Mouse (Mus musculus) hindbrain, embryonic 11.5 days (tissue): ENCODE data around the gene Gnai2. TPM values are rescaled to one million over a fixed set of nuclear protein-coding genes. Genes with fewer than 3 reads are reported as not detected.

Source experiments
- ATAC-seq: fragments of 200-750 bp; cut with Nextera tagmentation; 2 replicates; pipeline ENCODE4 v1.8.0; 2017; ENCODE audit warnings: mild to moderate bottlenecking, moderate TSS enrichment, moderate library complexity; ENCODE audit not compliant: low FRiP score
- DNase-seq: peaks from one replicate; pipeline ENCODE4 v3.0.0-alpha.2; 2015; ENCODE audit warnings: low spot score
- H3K27ac ChIP-seq: fragments of 300-500 bp; sonication (generic); 2 replicates; pipeline ENCODE4 v1.5.1; 2014; ENCODE audit warnings: mild to moderate bottlenecking, low read depth, low read length
- H3K27me3 ChIP-seq: fragments of 300-500 bp; sonication (generic); 2 replicates; pipeline ENCODE4 v1.6.1; 2014; ENCODE audit warnings: mild to moderate bottlenecking, low read length, moderate library complexity, mixed read lengths; ENCODE audit not compliant: control insufficient read depth, insufficient read depth
- H3K36me3 ChIP-seq: fragments of 300-500 bp; sonication (generic); 2 replicates; pipeline ENCODE4 v1.6.1; 2014; ENCODE audit warnings: mild to moderate bottlenecking, low read length, moderate library complexity, mixed read lengths; ENCODE audit not compliant: control insufficient read depth, insufficient read depth
- H3K4me1 ChIP-seq: fragments of 300-500 bp; sonication (generic); replicated peaks from 2 replicates; pipeline ENCODE4 v1.6.1; 2014; ENCODE audit warnings: low read length, mixed read lengths; ENCODE audit not compliant: control insufficient read depth, insufficient read depth
- H3K4me2 ChIP-seq: fragments of 300-500 bp; sonication (generic); replicated peaks from 2 replicates; pipeline ENCODE4 v1.6.1; 2014; ENCODE audit warnings: mild to moderate bottlenecking, low read depth, low read length
- H3K4me3 ChIP-seq: fragments of 300-500 bp; sonication (generic); 2 replicates; pipeline ENCODE4 v1.5.1; 2014; ENCODE audit warnings: low read depth, low read length
- H3K9ac ChIP-seq: fragments of 300-500 bp; sonication (generic); 2 replicates; pipeline ENCODE4 v1.6.1; 2014; ENCODE audit warnings: low read depth, low read length
- H3K9me3 ChIP-seq: fragments of 300-500 bp; sonication (generic); 2 replicates; pipeline ENCODE4 v1.6.1; 2016; ENCODE audit warnings: low read length; ENCODE audit not compliant: control insufficient read depth
- WGBS: fragments of 180-500 bp; shearing (Covaris S2); extraction: QIAGEN DNeasy Blood & Tissue Kit; methylation state at CpG from one replicate; pipeline ENCODE4 v1.1.7; 2014; 5-methylcytosine and 5-hydroxymethylcytosine counted together
- polyA plus RNA-seq: library from polyadenylated mRNA; unstranded; fragments of >200 nt; fragmentation: Nextera tagmentation; extraction: Ambion mirVana; gene quantifications from 2 replicates; pipeline ENCODE4 v1.2.1, GENCODE M21; 2014

Gnai2 gene
- polyA plus RNA-seq, 1 experiment from 2014 or later: 529 TPM

DNA sequence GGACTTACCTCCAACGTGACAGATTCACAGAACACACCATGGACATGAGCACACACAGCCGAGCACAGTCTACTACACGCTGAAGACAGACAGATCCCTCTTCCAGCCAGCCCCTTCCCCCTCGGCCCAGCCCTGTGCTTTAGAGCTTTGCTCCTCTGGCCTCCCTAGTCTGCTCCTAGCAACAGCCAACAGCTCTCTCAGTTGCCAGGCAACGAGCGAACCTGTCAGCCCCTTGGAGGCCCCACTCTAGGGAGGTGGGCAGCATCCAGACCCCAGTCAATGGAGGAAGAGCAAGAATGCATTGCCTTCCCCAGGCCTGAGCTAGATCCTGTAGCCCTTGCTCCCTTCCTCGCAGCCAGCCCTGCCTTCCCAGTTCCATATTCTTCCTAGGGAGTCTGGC, 1.9 kb upstream of the Gnai2 start:
- WGBS: 19% methylated on average over 7 of the region's 7 CpGs
- Histone ChIP-seq H3K9me3 (no peaks in the 10 kb centered on the region), H3K36me3 (no peaks in the 10 kb centered on the region), H3K4me1 (peaks cover 10% of the 10 kb centered on the region), H3K27me3 (no peaks in the 10 kb centered on the region), H3K4me2 (0 out of 2 replicates have a peak overlapping the region, but pooled peaks have one; percentile 1), H3K9ac (peak overlapping the region; percentile 3; the same call in 1 of the 2 replicates), H3K27ac (peak overlapping the region; percentile 81), H3K4me3 (no peak overlapping the region)
- ATAC-seq (peak; percentile 53), DNase-seq (peak; percentile 85)

DNA sequence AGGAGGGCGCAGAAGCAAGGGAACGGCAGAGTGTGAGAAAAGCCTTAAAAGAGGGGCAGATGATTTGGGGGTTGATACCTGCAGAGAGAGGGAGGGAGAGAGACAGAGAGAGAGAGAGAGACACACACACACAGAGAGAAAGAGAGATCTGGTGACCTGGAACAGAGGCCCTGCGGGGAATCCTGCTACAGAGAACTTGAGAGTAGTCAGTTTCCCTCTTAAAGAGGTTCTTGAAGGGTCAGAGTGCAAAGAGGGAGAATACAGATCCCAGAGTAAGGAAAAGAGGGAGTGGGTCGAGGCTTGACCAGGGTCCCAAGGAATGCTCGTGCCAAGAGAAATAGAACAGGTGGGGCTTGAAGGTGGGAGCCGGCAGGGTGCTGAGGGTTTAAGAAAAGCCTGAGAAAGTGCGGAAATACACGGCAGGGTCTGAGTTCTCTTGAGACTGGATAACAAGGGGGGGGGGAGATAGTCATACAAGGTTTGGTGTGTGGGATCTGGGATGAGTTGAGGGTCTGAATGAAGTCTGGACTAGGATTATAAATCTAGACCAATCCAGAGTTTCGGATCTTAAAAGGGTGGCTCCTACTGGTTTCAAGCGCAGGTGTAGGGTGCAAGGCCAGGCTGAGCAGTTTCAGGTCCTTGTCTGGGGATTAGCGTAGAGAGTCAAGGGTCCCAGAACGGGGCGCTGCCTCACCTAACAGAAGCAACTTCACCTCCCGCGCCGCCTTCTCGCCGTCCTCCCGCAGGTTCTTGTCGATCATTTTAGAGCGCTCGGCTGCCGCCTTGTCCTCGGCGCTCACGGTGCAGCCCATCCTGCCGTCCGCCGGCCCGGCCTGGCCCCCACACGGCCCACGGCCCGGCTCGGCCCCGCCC, 525 bp downstream of the Gnai2 start:
- no peak for ATAC-seq
- peak overlapping the region; percentile 91 for H3K4me3 ChIP-seq
- DNase-seq: peak; percentile 47

DNA sequence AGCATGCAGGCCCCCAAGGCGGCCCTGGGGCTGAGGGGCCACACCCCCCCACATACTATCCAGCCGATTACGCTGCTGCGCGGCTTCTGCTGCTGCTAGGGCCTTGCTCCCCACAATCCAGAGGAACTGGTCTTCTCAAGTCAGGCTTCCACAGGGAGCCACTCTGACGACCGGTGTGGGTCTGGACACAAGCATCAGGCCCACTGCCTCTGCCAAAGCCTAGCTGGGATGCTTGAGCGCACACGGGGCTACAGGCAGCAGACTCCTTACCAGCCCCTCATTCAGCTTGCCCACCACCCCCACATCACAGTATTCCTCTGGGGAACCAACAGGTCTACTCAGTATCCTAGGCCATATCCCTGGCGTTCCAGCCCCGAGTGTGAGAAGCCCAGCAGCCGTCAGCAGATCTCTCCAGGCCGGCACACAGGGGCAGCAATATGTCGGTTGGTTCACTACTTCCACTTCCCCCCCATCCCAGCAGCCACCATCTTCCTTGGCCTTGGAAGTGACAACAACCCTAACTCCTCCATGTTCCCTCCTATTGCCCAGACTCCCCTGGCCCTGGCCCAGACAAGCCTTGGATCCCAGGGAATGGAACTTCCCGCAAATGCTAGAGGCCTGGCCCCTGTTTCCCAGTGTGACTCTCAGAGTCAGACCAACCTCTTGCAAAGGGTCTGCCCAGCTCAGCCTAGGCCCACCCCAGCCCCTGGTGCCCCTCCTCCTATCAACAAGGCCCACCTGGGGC, 1.3 kb downstream of the Gnai2 start:
- no peak for ATAC-seq
- peaks cover 38% of the 10 kb centered on the region for H3K4me1 ChIP-seq
- H3K36me3 ChIP-seq: no peaks in the 10 kb centered on the region
- H3K27me3 ChIP-seq: no peaks in the 10 kb centered on the region
- peak; percentile 55 for DNase-seq
- H3K9ac ChIP-seq: peak overlapping the region; percentile 94
- peak overlapping the region; percentile 91 for H3K4me3 ChIP-seq
- H3K4me2 ChIP-seq: peak overlapping the region; percentile 87
- peak overlapping the region; percentile 99 for H3K27ac ChIP-seq
- no peaks in the 10 kb centered on the region for H3K9me3 ChIP-seq
- WGBS: 0% methylated on average over 15 of the region's 15 CpGs

More for the DNA sequence above, 525 bp downstream of the Gnai2 start:
- Histone ChIP-seq H3K4me1 (peaks cover 30% of the 10 kb centered on the region), H3K36me3 (no peaks in the 10 kb centered on the region), H3K9ac (peak overlapping the region; percentile 94), H3K27me3 (no peaks in the 10 kb centered on the region), H3K9me3 (no peaks in the 10 kb centered on the region), H3K27ac (peak overlapping the region; percentile 99), H3K4me2 (peak overlapping the region; percentile 87)
- under 1% methylated on average over 35 of the region's 35 CpGs for WGBS

DNA sequence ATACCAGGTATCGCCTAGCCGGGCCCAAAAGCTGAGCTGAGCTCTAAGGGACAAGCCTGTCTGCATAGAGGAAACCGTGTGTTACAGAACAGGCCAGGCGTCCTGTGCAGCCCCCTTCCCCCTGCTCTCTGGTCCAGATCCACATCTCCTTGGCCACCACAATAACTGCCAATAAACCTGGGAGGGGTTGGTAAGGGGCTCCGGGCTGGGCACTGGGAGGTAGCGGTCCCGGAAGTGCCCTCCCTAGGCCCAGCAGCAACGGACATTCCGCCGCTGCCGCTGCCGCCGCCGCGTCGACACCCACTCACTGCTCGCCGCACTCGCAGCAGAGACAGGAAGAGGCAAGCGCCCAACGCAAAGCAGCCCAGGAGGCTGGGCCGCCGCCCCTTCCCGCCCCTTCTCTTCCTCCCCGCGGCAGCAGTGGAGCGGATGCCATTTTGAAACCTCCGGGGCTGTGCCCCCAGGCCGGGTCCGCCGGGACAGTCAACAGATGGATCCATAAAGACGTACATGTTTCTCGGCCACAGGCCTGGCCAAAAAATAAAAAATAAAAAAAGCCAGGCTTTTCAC, 2.0 kb downstream of the Gnai2 start:
- peak overlapping the region; percentile 99 for H3K27ac ChIP-seq
- peaks cover 45% of the 10 kb centered on the region for H3K4me1 ChIP-seq
- DNase-seq (peak; percentile 75), ATAC-seq (no peak)
- WGBS: 2% methylated on average over 27 of the region's 33 CpGs
- peak overlapping the region; percentile 87 for H3K4me2 ChIP-seq
- no peaks in the 10 kb centered on the region for H3K9me3 ChIP-seq
- peak overlapping the region; percentile 91 for H3K4me3 ChIP-seq
- H3K27me3 ChIP-seq: no peaks in the 10 kb centered on the region
- peak overlapping the region; percentile 94 for H3K9ac ChIP-seq
- no peaks in the 10 kb centered on the region for H3K36me3 ChIP-seq

DNA sequence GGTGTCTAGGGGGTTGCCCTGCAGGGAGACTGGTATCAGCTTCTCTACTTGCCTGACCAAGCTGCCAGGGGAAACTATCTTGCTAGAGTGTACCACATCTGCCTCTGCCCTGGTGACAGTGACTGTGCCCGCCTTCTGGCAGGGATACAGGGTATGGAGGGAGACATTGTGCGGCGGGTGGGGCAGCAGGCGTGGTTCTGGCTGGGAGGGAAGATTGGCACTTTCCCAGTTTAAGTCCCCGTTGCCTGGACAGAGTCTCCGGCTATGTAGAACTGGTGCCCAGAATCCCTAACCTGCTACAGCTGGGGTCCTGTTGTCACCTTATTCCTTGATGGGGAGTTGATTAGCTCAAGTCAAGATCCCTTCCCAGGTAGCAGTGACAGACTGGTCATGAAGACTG, 2.7 kb downstream of the Gnai2 start:
- Histone ChIP-seq H3K27me3 (no peaks in the 10 kb centered on the region), H3K4me2 (peak overlapping the region; percentile 87), H3K4me1 (peaks cover 52% of the 10 kb centered on the region), H3K36me3 (no peaks in the 10 kb centered on the region), H3K9me3 (no peaks in the 10 kb centered on the region), H3K9ac (peak overlapping the region; percentile 94), H3K27ac (peak overlapping the region; percentile 99), H3K4me3 (peak overlapping the region; percentile 91)
- ATAC-seq (no peak), DNase-seq (no peak)
- 56% methylated on average over 6 of the region's 6 CpGs for WGBS

DNA sequence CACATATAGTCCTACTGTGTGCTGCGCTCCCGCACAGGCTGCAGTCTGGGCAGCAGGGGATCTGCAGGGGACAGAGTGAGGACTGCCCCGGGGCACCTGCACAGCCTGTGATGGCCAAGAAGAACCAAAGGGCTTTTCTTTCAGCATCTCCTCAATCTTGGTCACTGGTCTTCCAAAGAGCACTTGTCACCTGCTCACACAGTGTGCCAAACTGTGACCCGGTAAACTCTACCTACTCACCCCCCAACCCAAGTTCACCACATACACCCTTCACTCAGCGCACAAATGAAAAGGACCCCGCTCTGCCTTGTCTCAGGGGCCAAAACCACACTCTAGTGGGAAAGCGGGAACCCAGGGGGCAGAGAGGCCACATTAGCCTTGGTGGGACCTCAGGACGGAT, 3.3 kb downstream of the Gnai2 start:
- Histone ChIP-seq H3K9ac (peak overlapping the region; percentile 94), H3K4me2 (peak overlapping the region; percentile 87), H3K27ac (peak overlapping the region; percentile 99), H3K4me1 (peaks cover 57% of the 10 kb centered on the region), H3K36me3 (no peaks in the 10 kb centered on the region), H3K9me3 (no peaks in the 10 kb centered on the region), H3K27me3 (no peaks in the 10 kb centered on the region), H3K4me3 (peak overlapping the region; percentile 91)
- WGBS: 69% methylated on average over 8 of the region's 8 CpGs
- ATAC-seq (no peak), DNase-seq (no peak)

DNA sequence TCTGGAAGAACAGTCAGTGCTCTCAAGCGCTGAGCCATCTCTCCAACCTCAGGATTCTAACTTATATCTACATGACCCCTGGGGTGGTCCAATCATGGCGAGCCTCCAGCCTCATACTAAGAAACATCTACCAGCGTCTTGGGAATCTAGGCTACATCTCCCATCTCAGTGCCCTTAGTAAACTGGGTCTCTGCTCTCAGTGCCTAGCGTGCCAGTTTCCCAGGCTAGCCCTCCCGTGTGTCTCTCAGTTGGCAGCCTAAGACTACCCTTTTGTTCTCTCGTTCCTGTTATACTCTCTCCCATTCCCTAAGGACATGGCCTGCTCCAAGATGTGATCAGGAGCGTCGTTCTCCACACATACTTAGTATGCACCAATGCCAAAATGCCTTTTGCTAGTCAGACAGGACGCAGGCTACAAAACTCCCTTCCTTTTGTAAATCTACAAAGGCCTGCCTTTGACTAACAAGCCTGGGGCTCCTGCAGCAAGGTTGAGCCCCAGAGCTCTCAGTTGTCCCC, 3.8 kb downstream of the Gnai2 start:
- Histone ChIP-seq H3K27ac (peak overlapping the region; percentile 99), H3K4me1 (peaks cover 59% of the 10 kb centered on the region), H3K27me3 (no peaks in the 10 kb centered on the region), H3K4me3 (peak overlapping the region; percentile 91), H3K9ac (peak overlapping the region; percentile 94), H3K36me3 (no peaks in the 10 kb centered on the region), H3K9me3 (no peaks in the 10 kb centered on the region), H3K4me2 (peak overlapping the region; percentile 87)
- DNase-seq: no peak
- WGBS: 39% methylated on average over 9 of the region's 9 CpGs
- ATAC-seq: no peak

DNA sequence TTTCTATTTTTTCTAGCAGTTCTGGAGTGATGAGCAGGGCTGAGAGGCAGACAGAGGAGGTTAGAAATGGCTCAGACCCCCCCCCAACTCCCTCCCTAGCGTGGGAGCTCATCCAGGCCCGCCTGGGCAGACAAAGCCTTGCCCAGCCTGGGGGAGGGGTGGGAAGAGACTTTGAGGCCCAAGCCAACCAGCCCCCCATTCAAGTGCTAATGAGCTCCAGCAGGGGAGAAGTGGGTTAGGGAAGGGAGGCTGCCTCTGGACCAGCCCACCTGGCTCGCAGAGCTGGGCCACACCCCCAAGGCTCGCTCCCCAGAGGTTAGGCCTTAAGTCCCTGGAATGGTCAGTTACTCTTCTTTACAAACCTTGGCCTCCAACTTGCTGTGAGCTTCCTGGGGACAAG, 4.6 kb downstream of the Gnai2 start:
- Histone ChIP-seq H3K4me3 (peak overlapping the region; percentile 25), H3K9me3 (no peaks in the 10 kb centered on the region), H3K36me3 (no peaks in the 10 kb centered on the region), H3K9ac (peak overlapping the region; percentile 71), H3K4me1 (peaks cover 61% of the 10 kb centered on the region), H3K4me2 (peak overlapping the region; percentile 51), H3K27ac (peak overlapping the region; percentile 99), H3K27me3 (no peaks in the 10 kb centered on the region)
- ATAC-seq (peak; percentile 57), DNase-seq (peak; percentile 89)
- WGBS: 0% methylated on average over 4 of the region's 4 CpGs
